Mouse (Mus musculus): ENCODE data around the gene Ccdc83.

Ccdc83 gene

DNA sequence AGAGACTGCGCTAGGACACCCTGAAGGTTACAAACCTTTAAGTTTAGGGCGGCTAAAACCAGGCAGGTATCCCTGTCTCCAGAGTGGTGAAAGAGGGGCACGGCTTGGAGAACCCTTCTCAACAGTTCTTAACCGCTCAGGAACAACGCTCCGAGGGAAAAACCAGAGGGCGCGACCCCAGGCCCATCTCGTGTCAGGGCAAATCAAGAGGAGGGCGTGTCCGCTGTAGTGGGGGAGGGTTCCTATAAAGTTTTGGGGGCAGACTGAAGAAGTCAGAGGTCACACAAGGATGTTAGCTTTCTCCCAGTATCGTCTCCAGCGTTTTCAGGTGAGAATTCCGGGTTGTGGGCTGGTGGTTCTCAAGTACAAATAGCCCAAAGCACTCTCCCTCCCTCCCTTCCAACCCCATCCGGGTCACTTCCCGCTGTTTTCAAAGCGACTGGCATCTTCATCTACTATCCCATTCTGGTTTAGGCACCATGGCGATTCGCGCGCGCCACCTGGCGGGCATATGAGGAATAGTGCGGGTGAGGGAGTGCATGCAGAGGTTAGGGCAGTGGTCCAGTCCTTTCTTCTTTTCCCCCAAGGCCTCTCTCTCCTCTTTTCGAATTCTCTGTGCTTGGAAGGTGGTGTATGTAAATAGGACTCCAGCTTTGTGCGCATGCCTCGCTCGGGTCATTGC, at the start of gene Ccdc83:
Gene Ccdc83 (minus strand): TSS at position 489 of the 682 bp plus-strand sequence.
- peak; percentile 76 for DNase-seq

GRCm38 (mm10) chr7:90313421-90313820, 47.8 kb upstream of the Ccdc83 start:
- no peak for DNase-seq

DNA sequence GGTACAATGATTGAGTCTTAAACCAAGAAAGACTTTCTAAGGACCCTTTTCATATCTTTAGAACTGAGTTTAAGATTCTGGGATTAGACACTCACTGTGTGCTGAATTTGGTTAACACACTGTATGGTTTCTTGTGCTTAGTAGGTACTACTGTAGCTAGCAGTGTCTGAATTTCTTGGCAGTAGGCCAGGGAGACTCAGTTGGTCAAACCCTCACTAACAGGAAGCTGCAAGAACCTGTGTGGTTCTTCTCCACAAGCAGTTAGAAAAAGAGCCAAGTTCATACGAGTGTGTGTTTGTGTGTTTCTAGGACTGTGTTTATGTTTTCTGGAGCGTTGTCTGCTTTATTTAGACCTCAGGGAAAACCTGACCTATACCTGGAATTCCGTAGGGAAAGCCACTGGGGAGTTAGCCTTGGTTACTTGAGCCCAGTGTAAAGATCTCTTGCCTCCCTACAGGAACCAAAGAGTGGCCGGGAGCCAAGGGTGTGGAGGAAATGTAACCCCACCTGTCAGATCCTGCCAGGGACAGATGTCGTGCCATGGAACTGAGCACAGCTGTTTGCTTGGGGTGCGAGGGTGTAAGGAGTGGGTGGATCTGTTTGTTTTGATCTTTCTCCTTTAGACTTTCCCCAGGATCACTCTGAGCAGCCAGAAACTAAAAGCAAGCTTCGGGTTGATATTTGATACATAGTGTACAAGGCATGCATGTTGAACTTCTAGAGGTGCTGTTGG, 46.7 kb upstream of the Ccdc83 start:
- DNase-seq, result peak; percentile 14

- DNase-seq, result no peak
Measured at GRCm38 (mm10) chr7:90308003-90308402, 42.4 kb upstream of the Ccdc83 start.

DNA sequence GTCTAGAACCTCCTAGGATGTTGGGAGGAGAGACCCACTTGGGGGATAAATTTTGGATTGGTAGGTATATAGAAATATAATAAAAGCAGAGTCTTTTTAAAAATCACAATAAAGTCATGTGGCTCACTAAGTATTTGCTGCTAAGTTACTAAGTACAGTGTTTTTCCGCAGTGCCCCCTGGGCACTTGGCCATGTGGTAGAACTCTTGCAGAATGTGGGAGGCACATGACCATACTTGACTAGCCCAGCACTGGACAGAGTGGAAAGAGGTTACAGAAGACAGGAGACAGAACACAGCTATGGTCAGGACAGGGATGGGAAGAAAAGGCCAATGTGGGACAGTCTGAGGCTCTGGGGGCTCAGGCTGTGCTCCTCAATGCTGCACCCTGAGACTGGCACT, 41.4 kb upstream of the Ccdc83 start:
- no peak for DNase-seq

DNA sequence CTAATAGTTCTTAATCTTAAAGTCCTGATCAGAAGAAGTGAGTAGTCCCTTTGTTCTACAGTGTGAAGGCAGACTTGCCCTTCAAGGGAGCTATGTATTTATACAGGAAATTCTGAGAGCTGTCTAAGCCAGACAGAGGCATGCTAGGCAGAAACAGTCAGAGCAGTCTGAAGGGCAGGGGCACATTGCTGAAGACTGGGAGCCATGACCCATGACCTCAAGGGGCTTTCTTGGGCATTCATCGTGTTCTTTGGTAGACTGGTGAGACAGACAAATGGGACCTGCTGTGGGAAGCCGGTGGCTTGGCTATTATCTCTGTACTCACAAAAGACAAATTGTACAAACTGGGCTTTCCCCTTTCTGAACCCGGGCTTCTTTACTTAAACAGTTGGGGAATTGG, 40.5 kb upstream of the Ccdc83 start:
- DNase-seq, result no peak

DNA sequence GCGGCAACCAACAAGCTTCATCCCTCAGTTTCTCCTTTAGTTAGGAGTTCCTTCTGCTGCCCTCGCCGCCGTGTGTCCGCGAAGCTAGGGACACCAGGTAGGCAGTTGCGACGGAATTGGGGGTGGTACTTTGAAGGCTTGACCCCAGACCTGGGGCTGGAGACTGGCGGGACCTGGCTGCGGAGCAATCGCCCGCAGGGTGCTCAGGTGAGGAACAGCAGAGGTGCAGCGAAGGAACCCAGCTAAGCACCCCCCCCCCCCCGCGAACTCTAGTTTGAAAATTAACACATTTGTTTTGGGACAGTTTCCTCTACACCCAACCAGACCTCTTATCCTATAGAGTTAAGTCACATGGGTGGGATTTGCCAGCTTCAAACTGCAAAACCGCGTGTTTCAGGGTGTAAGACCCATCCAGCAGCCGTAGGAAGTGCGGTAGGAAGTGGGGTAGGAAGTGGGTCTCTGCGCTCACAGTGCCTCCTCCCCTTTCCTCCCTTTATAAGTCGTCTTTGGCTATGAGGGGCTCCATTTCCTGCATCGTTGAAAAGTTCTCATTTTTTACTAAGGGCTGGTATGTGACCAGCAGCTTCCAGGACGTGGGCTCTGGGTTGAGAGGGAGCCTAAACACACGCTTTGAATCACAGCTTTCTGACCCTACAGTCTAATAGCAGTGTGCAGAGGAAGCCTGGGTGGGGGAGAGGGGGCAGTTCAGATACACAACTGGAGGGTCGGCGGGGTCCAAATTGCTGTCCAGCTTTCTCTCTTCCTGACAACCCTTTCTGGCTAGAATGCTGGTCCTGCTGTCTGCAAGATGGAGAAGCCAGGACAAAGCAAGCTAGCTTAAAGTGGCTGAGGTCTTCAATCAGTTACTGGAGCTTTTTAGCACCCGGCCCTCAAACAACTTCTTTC, 37.3 kb upstream of the Ccdc83 start:
- peak; percentile 60 for DNase-seq

DNA sequence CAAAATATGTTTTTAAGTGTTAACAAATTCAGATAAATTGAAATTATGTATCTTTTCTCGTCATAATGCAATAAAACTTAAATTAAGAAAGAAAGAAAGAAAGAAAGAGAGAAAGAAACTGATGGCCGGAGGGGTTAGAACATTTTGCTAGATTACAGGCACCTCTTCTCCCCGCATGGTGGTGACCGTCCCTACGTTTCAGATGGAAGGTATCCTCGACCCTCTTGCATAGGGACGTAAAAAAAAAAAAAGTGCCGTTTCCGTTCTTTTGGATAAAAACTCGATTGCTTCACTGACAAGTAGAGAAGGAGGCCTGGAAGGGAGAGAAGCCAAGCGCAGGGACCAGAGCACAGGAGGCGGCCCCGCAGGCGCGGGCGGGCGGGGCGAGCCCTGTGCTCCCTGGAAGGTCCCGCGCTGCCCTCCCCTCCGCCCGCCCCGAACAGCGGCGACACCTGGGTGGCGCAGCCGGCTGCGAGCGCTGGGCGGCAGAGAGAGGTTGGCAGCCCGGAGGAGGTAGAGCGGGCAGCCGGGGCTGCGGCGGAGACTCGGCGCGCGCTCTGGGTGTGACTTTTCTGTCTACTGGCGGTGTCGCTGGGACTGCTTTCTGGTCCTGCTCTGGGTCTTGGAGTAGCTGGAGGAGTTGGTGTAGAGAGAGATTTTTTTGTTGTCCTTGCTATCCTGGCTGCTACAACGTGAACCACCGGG, 36.5 kb upstream of the Ccdc83 start, which contains the start of gene Sytl2:
Gene Sytl2 (plus strand): TSS at position 311 of the 705 bp plus-strand sequence.
- peak; percentile 85 for DNase-seq

GRCm38 (mm10) chr7:90291885-90292284, 26.3 kb upstream of the Ccdc83 start:
- no peak for DNase-seq

- no peak for DNase-seq
Measured at GRCm38 (mm10) chr7:90284793-90285192, 19.2 kb upstream of the Ccdc83 start.

- DNase-seq, result no peak
Measured at GRCm38 (mm10) chr7:90282786-90283185, 17.2 kb upstream of the Ccdc83 start.

DNA sequence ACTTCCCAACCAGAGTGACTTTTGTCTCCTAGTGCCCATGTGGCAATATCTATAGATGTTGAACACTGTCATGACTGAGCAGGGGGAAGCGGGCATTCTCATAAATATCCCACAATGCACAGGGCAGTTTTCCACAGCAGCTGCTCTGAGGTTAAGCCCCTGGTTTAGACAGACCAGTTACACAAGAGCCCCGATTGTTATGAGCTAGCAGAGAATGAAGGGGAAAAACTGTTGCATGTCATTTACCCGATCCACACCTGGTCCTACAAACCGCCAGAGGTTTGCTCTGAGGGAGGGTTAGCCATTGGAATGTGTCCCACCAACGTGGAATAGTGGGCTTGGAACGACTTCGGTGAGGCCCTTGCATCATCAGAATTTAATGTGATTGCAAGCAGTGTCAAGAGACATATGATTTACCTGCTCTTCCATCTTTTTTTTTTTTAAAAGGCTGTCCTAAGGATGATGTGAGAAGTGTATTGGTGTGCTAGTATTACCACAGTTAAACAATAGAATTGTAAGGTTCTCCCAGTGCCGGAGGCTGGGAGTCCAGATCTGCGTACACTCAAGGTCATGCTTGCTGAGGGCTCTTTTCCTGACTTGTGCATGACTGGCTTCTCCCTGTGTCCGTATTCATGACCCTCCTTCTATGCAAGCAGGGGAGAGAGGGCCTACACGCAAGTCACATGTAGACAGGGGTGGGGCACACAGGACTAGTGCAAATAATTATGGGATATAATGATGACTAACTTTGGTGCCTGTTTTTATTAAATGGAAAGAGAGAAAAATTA, 16.4 kb upstream of the Ccdc83 start:
- no peak for DNase-seq

GRCm38 (mm10) chr7:90280878-90281277, 15.3 kb upstream of the Ccdc83 start:
- DNase-seq, result peak; percentile 28

DNA sequence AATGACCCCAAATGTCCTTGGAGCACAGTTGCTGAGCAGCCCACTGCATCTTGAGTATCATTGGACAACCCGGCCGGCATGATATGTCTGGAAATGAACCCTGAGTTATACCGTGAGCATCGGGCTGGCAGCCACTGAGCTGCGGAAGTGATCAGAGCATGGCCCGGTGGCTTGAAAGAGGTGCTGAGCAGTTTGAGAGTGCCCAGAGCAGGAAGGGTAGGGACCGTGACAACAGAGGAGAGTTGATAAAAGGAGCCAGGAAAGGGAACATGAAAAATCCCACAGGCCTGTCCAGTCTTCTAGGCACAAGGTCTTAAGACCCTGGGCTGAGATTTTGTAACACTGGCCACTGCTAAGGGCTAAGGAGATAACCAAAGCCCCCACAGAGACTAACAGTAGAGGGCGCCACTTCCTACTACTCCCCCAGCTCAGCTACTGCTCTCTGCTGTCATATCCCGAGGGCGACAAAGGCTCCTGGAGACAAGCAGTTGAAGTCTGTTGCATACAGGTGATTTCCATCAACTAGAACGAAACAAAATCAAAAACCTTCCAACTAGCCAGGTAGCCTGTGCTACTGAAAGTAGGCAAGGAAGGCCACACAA, 14.8 kb upstream of the Ccdc83 start:
- peak; percentile 79 for DNase-seq

DNA sequence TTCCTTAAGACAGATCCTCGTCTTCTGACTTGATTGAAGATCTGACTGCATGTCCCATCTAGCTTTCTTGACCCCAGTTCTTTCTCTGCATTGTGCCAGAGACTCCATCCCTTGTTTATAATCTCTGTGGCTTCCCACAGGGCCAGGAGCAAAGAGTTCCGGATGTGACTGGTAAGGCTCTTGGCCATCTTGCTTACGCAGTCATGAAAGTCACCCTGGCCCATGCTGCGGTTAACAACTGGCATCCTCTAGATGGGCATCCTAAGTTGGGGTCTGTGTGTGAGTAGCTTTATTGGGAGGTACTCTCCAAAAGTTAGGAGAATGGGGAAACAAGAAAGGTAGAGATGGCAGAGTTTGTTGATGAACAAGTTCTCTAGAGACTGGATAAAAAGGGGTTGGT, 13.6 kb upstream of the Ccdc83 start:
- no peak for DNase-seq

- no peak for DNase-seq
Measured at GRCm38 (mm10) chr7:90277769-90278168, 12.2 kb upstream of the Ccdc83 start.

GRCm38 (mm10) chr7:90277246-90277645, 11.7 kb upstream of the Ccdc83 start:
- no peak for DNase-seq

DNA sequence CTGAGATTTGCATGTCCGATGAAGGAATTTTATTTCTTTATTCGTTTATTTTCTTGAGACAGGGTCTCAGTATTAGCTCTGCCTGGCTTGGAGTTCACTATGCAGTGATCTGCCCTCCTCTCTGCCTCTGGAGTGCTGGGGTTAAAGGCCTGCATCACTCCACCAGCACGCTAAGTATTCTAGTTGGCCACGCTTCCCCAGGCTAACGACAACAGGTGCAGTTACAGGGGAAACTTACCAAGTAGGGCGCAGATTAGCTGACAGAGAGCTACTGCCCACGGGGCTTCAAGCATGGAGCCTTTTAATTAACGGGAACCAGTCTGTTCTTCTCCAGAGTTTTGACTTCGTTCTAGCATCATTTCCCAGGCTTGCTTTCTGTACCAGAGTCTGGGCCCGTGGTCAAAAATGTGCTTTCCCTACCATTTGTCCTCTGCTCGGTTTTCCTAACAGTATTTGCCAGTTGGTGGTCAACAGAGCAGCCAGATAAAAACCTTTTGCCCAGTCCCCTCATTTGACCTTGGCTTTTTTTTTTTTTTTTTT, 9.1 kb upstream of the Ccdc83 start:
- DNase-seq, result no peak

DNA sequence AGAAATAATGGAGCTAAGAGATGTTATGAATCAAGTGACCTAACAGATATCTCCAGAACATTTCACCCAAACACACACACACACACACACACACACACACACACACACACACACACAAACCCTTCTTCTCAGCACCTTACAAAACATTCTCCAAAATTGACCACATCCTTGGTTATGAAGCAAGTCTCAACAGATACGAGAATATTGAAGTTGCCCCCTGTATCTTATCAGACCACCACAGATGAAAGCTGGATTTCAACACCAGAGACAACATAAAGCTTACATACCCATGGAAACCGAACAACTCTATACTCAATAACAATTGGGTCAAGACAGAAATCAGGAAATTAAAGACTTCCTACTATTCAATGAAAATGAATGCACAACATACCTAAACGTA, 4.6 kb upstream of the Ccdc83 start:
- DNase-seq, result no peak

- no peak for DNase-seq
Measured at GRCm38 (mm10) chr7:90261902-90262599, 3.5 kb downstream of the Ccdc83 start.

GRCm38 (mm10) chr7:90259899-90260298, 5.7 kb downstream of the Ccdc83 start:
- no peak for DNase-seq
